Mouse (Mus musculus): ENCODE measurements around the gene Ubl4b. TPM values are rescaled to one million over a fixed set of nuclear protein-coding genes. Genes with fewer than 3 reads are reported as not detected.

Gene Ubl4b
- polyA plus RNA-seq, 1 experiment: not detected

- H3K36me3 ChIP-seq (replicated peaks; ENCODE audit: low read length): no peaks in the 10 kb centered on the region
- peaks cover 6% of the 10 kb centered on the region; the same call in 1 of the 2 replicates for H3K4me1 ChIP-seq
- H3K4me3 ChIP-seq (replicated peaks): no peak overlapping the region
- peaks cover 58% of the 10 kb centered on the region for H3K27me3 ChIP-seq (replicated peaks)
- peaks cover 10% of the 10 kb centered on the region for H3K9me3 ChIP-seq
- TF ChIP-seq GATA1 (IDR thresholded peaks at IDR 0.05; ENCODE audit: borderline replicate concordance, low read length) (no peak), FLI1 (IDR thresholded peaks at IDR 0.05; ENCODE audit: low read length) (no peak)
Measured at GRCm38 (mm10) chr3:107530581-107530980, 24.3 kb downstream of the Ubl4b start.

DNA sequence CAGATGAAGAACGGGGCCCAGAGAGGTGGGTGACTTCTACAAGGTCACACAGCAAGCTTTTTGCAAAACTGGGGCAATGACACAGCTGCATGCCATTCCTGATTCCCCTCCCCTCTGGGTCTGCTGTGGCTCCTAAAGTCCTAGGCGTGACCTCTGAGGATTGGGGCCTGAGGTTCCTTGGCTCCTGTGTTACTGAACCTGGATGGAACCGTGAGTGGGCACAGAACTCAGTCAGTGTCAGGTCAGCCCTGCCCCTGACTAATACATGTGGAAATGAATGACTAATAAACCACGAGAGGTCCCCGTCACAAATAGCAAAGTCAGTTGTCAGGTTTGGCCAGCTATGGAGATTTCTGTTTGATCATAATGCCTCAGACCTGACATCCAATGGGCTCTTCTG, 25.7 kb downstream of the Ubl4b start:
- Histone ChIP-seq H3K36me3 (replicated peaks; ENCODE audit: low read length) (no peaks in the 10 kb centered on the region), H3K4me3 (replicated peaks) (no peak overlapping the region), H3K27me3 (replicated peaks) (peaks cover 55% of the 10 kb centered on the region), H3K4me1 (peaks cover 10% of the 10 kb centered on the region; the same call in 1 of the 2 replicates), H3K9me3 (peaks cover 13% of the 10 kb centered on the region)
- no peak for TF ChIP-seq FLI1 (IDR thresholded peaks at IDR 0.05; ENCODE audit: low read length)
- TF ChIP-seq GATA1 (IDR thresholded peaks at IDR 0.05; ENCODE audit: borderline replicate concordance, low read length): no peak

- Histone ChIP-seq H3K36me3 (replicated peaks; ENCODE audit: low read length) (no peaks in the 10 kb centered on the region), H3K4me1 (peaks cover 10% of the 10 kb centered on the region; the same call in 1 of the 2 replicates), H3K9me3 (peaks cover 13% of the 10 kb centered on the region), H3K4me3 (replicated peaks) (no peak overlapping the region), H3K27me3 (replicated peaks) (peaks cover 50% of the 10 kb centered on the region)
- TF ChIP-seq FLI1 (IDR thresholded peaks at IDR 0.05; ENCODE audit: low read length) (no peak), GATA1 (IDR thresholded peaks at IDR 0.05; ENCODE audit: borderline replicate concordance, low read length) (no peak)
Measured at GRCm38 (mm10) chr3:107528401-107529118, 26.3 kb downstream of the Ubl4b start.

- Histone ChIP-seq H3K9me3 (peaks cover 3% of the 10 kb centered on the region; the same call in 1 of the 2 replicates), H3K4me1 (0 out of 2 replicates have a peak, but pooled peaks cover 6% of the 10 kb centered on the region), H3K27me3 (replicated peaks) (peaks cover 58% of the 10 kb centered on the region), H3K4me3 (replicated peaks) (peak overlapping the region; percentile 2), H3K36me3 (replicated peaks; ENCODE audit: low read length) (no peaks in the 10 kb centered on the region)
- no peak for TF ChIP-seq GATA1 (IDR thresholded peaks at IDR 0.05; ENCODE audit: borderline replicate concordance, low read length)
- TF ChIP-seq FLI1 (IDR thresholded peaks at IDR 0.05; ENCODE audit: low read length): no peak
Measured at GRCm38 (mm10) chr3:107524547-107524946, 30.3 kb downstream of the Ubl4b start.

GRCm38 (mm10) chr3:107520931-107521330, 33.9 kb downstream of the Ubl4b start:
- Histone ChIP-seq H3K4me1 (peaks cover 12% of the 10 kb centered on the region), H3K36me3 (replicated peaks; ENCODE audit: low read length) (no peaks in the 10 kb centered on the region), H3K27me3 (replicated peaks) (peaks cover 74% of the 10 kb centered on the region), H3K9me3 (peaks cover 3% of the 10 kb centered on the region; the same call in 1 of the 2 replicates), H3K4me3 (replicated peaks) (no peak overlapping the region)
- TF ChIP-seq FLI1 (IDR thresholded peaks at IDR 0.05; ENCODE audit: low read length) (no peak), GATA1 (IDR thresholded peaks at IDR 0.05; ENCODE audit: borderline replicate concordance, low read length) (no peak)

GRCm38 (mm10) chr3:107517631-107518108, 37.2 kb downstream of the Ubl4b start, which contains the start of gene Slc6a17:
TSS of gene Slc6a17 (minus strand) at chr3:107518018.
- TF ChIP-seq FLI1 (IDR thresholded peaks at IDR 0.05; ENCODE audit: low read length) (no peak), GATA1 (IDR thresholded peaks at IDR 0.05; ENCODE audit: borderline replicate concordance, low read length) (no peak)
- H3K27me3 ChIP-seq (replicated peaks): peaks cover 88% of the 10 kb centered on the region
- peak within 1 kb of the TSS; percentile 53 for H3K4me3 ChIP-seq (replicated peaks)
- peaks cover 8% of the 10 kb centered on the region for H3K4me1 ChIP-seq
- no peaks in the 10 kb centered on the region for H3K9me3 ChIP-seq
- H3K36me3 ChIP-seq (replicated peaks; ENCODE audit: low read length): no peaks in the 10 kb centered on the region

GRCm38 (mm10) chr3:107516776-107517630, 37.9 kb downstream of the Ubl4b start:
- H3K9me3 ChIP-seq: no peaks in the 10 kb centered on the region
- peaks cover 8% of the 10 kb centered on the region for H3K4me1 ChIP-seq
- TF ChIP-seq GATA1 (IDR thresholded peaks at IDR 0.05; ENCODE audit: borderline replicate concordance, low read length): no peak
- TF ChIP-seq FLI1 (IDR thresholded peaks at IDR 0.05; ENCODE audit: low read length): no peak
- H3K4me3 ChIP-seq (replicated peaks): no peak overlapping the region
- H3K36me3 ChIP-seq (replicated peaks; ENCODE audit: low read length): no peaks in the 10 kb centered on the region
- H3K27me3 ChIP-seq (replicated peaks): peaks cover 87% of the 10 kb centered on the region

DNA sequence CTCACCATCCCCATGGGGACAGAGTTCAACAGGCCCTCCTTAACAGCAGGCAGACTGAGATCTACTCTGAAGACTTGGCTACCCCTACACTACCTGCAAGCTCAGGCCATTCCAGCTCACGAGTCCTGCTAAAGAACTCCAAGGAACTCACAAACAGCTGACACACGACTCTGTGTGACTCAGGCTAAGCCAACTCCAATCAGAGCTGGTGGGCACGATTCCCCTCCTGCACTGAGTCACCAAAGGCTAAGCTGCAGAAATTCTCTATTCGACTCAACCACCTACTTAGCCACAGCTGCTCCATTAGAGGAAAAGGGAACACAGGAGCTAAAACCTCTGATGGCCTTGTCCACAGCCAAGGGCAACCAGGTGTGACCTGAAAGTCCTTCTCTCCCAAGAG, 38.9 kb downstream of the Ubl4b start:
- Histone ChIP-seq H3K4me1 (peaks cover 8% of the 10 kb centered on the region), H3K9me3 (no peaks in the 10 kb centered on the region), H3K27me3 (replicated peaks) (peaks cover 82% of the 10 kb centered on the region), H3K4me3 (replicated peaks) (no peak overlapping the region), H3K36me3 (replicated peaks; ENCODE audit: low read length) (no peaks in the 10 kb centered on the region)
- TF ChIP-seq FLI1 (IDR thresholded peaks at IDR 0.05; ENCODE audit: low read length) (no peak), GATA1 (IDR thresholded peaks at IDR 0.05; ENCODE audit: borderline replicate concordance, low read length) (no peak)

- peaks cover 53% of the 10 kb centered on the region for H3K27me3 ChIP-seq (replicated peaks)
Measured at GRCm38 (mm10) chr3:107511416-107511815, 43.5 kb downstream of the Ubl4b start.

More at GRCm38 (mm10) chr3:107511416-107511815, 43.5 kb downstream of the Ubl4b start:
- Histone ChIP-seq H3K9me3 (no peaks in the 10 kb centered on the region), H3K4me1 (no peaks in the 10 kb centered on the region), H3K4me3 (replicated peaks) (no peak overlapping the region), H3K36me3 (replicated peaks; ENCODE audit: low read length) (no peaks in the 10 kb centered on the region)
- TF ChIP-seq GATA1 (IDR thresholded peaks at IDR 0.05; ENCODE audit: borderline replicate concordance, low read length): no peak
- TF ChIP-seq FLI1 (IDR thresholded peaks at IDR 0.05; ENCODE audit: low read length): no peak

Data from megakaryocyte, embryonic 14.5 days (primary cell).